Mouse (Mus musculus) kidney, embryonic 14.5 days (tissue): ENCODE data around the gene Ksr2. TPM values are rescaled to one million over a fixed set of nuclear protein-coding genes. Genes with fewer than 3 reads are reported as not detected.
"Not testable (repeated sequence)": the region's sequence is repeated elsewhere in the genome, so short reads cannot be mapped to it uniquely, and the experiment has no call there.

Experiments
- ATAC-seq: fragments of 200-750 bp; cut with Nextera tagmentation; 2 replicates; pipeline ENCODE4 v1.8.0; 2017; ENCODE audit warnings: moderate number of reproducible peaks, mild to moderate bottlenecking, moderate TSS enrichment, moderate library complexity; ENCODE audit not compliant: low FRiP score, low TSS enrichment
- H3K27ac ChIP-seq: fragments of 300-500 bp; sonication (generic); 2 replicates; pipeline ENCODE4 v1.5.1; 2014; ENCODE audit warnings: low read depth, mild to moderate bottlenecking, low read length, moderate library complexity, mixed read lengths
- H3K27me3 ChIP-seq: fragments of 300-500 bp; sonication (generic); 2 replicates; pipeline ENCODE4 v1.6.1; 2014; ENCODE audit warnings: mild to moderate bottlenecking, low read length; ENCODE audit not compliant: control insufficient read depth, insufficient read depth
- H3K36me3 ChIP-seq: fragments of 300-500 bp; sonication (generic); 2 replicates; pipeline ENCODE4 v1.6.1; 2014; ENCODE audit warnings: low read length, mixed read lengths; ENCODE audit not compliant: control insufficient read depth, insufficient read depth
- H3K4me1 ChIP-seq: fragments of 300-500 bp; sonication (generic); 2 replicates; pipeline ENCODE4 v1.6.1; 2014; ENCODE audit warnings: low read length, mixed read lengths; ENCODE audit not compliant: control insufficient read depth, insufficient read depth
- H3K4me2 ChIP-seq: fragments of 300-500 bp; sonication (generic); replicated peaks from 2 replicates; pipeline ENCODE4 v1.6.1; 2014; ENCODE audit warnings: low read depth, mild to moderate bottlenecking, low read length
- H3K4me3 ChIP-seq: fragments of 300-500 bp; sonication (generic); 2 replicates; pipeline ENCODE4 v1.5.1; 2014; ENCODE audit warnings: mild to moderate bottlenecking, low read length
- H3K9ac ChIP-seq: fragments of 300-500 bp; sonication (generic); 2 replicates; pipeline ENCODE4 v1.6.1; 2014; ENCODE audit warnings: low read depth, mild to moderate bottlenecking, low read length, moderate library complexity
- H3K9me3 ChIP-seq: fragments of 300-500 bp; sonication (generic); 2 replicates; pipeline ENCODE4 v1.6.1; 2016; ENCODE audit warnings: low read length; ENCODE audit not compliant: control insufficient read depth
- WGBS: fragments of 180-500 bp; shearing (Covaris S2); extraction: QIAGEN DNeasy Blood & Tissue Kit; methylation state at CpG from one replicate; pipeline ENCODE4 v1.1.7; 2014; 5-methylcytosine and 5-hydroxymethylcytosine counted together
- polyA plus RNA-seq: library from polyadenylated mRNA; unstranded; fragments of >200 nt; fragmentation: Nextera tagmentation; extraction: Ambion mirVana; gene quantifications from 2 replicates; pipeline ENCODE4 v1.2.1, GENCODE M21; 2014

Ksr2 gene
- polyA plus RNA-seq, 1 experiment from 2014 or later: 0.58 TPM

DNA sequence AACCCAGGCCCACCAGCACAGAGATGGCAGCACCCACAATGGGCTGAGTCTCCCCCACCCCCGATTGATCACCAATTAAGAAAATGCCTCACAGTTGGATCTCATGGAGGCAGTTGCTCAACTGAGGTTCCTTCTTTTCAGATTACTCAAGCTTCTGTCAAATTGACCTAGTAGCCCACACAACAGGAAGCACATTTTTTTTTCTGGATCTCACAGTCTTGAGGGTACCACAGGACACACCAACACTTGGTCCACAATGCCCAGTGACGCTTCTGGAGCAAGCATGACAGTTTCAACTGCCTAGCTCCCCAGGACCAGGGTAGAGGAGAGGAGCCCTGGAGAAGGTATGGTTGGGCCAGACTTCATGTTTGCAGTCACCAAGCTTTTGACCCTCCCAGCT, 3.6 kb downstream of the Ksr2 start:
- 83% methylated on average over 2 of the region's 2 CpGs for WGBS
- Histone ChIP-seq H3K9ac (no peak overlapping the region), H3K4me3 (no peak overlapping the region), H3K9me3 (no peaks in the 10 kb centered on the region), H3K36me3 (no peaks in the 10 kb centered on the region), H3K27ac (no peak overlapping the region), H3K4me1 (peaks cover 4% of the 10 kb centered on the region; the same call in 1 of the 2 replicates), H3K27me3 (peaks cover 25% of the 10 kb centered on the region), H3K4me2 (no peak overlapping the region)
- no peak for ATAC-seq

DNA sequence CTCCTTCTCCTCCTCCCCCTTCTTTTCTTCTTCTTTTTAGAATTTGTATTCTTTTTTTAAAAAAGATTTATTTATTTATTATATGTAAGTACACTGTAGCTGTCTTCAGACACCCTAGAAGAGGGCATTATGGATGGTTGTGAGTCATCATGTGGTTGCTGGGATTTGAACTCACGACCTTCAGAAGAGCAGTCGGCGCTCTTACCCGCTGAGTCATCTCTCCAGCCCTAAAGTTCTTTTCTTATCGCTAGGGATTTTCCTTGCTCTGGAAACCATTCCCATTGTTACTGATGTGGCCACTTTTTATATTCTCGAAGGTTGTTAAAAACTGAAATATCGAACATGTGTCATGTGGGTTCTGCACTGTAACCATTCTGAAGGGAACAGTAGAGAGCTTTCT, 19.7 kb downstream of the Ksr2 start:
- H3K9me3 ChIP-seq, H3K4me3 ChIP-seq, H3K27ac ChIP-seq, H3K36me3 ChIP-seq, H3K9ac ChIP-seq, H3K4me1 ChIP-seq, ATAC-seq, H3K4me2 ChIP-seq, H3K27me3 ChIP-seq: not testable (repeated sequence)
- WGBS: 88% methylated on average over 7 of the region's 7 CpGs

DNA sequence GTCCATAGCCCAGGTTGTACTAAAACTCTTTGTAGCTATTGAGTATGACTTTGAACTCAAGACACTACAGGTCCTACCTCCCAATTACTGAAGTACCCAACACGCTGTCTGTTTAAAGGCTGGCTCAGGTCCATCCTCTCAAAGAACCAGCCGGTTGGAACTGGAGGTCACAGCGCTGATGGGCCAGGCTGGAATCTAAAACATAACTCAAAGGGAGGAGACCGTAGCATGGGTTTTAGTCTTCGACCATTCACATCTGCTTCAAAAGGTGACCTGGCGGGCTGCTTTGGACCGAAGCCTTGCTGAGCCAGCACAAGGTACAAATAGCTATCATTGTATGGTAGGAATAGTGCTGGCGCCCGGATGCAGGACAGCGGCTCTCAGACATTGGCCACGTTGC, 26.5 kb downstream of the Ksr2 start:
- Histone ChIP-seq H3K9ac (no peak overlapping the region), H3K4me1 (no peaks in the 10 kb centered on the region), H3K9me3 (no peaks in the 10 kb centered on the region), H3K27me3 (no peaks in the 10 kb centered on the region), H3K36me3 (no peaks in the 10 kb centered on the region), H3K4me2 (no peak overlapping the region), H3K4me3 (no peak overlapping the region), H3K27ac (no peak overlapping the region)
- WGBS: 94% methylated on average over 11 of the region's 11 CpGs
- ATAC-seq: no peak

DNA sequence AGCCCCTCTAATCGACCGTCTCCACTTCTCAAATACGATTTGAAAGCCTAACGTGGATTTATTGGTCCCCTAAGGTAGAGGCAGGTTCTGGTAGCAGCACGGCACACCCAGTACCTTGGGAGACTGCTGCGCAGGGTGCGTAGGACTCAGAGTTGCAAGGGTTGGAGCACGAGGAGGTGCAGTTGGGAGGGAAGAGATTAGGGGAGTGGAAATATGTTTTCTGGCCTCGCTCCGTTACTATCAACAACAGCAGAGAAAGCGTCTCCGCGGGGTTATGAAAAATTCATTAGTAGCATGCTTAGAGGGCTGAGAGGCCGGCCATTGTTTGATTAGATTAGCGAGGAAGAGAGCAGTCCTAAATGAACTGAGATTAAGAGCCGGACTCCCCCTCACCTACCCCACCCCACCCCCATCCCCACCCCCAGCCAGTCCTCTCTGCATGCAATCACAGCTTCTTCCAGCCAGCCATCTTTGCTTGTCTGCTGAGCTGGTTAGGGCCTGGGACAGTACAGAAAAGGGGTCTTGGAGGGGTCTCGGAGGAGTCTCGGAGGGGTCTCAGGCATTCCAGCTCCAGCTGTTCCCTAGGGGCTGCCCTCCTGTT, 27.5 kb downstream of the Ksr2 start:
- H3K4me3 ChIP-seq: no peak overlapping the region
- WGBS: 60% methylated on average over 18 of the region's 18 CpGs

DNA sequence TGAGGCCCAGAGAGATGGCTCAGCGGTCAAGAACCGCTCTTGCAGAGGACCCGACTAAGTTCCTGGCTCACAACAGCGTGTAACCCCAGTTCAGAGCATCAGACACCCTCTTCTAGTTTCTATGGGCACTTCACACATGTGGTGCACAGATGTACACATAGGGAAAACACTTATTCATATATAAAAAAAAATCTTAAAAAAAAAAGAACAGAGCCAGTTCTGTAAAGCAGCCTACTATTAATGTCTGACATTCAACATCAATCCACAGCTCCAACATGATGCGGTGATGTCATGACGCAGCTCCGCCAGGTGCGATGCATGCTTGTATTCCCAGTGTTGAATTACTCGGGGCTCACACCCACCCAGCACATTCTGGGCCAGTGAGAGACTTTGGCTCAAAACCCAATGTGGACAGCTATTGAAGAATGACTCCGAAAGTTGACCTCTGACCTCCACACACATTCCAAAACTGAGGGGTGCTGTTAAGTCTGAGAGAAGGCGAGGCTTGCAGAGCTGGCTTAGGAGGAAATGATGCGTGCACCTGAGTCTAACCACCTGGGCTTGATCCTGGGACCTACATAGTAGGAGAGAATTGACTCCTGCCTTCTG, 28.5 kb downstream of the Ksr2 start:
- H3K4me1 ChIP-seq: no peaks in the 10 kb centered on the region
- ATAC-seq: no peak
- H3K27me3 ChIP-seq: no peaks in the 10 kb centered on the region
- 89% methylated on average over 12 of the region's 12 CpGs for WGBS
- no peak overlapping the region for H3K4me2 ChIP-seq
- H3K4me3 ChIP-seq: no peak overlapping the region
- no peak overlapping the region for H3K27ac ChIP-seq
- no peaks in the 10 kb centered on the region for H3K36me3 ChIP-seq
- no peak overlapping the region for H3K9ac ChIP-seq
- no peaks in the 10 kb centered on the region for H3K9me3 ChIP-seq

More for the DNA sequence above, 27.5 kb downstream of the Ksr2 start:
- Histone ChIP-seq H3K36me3 (no peaks in the 10 kb centered on the region), H3K9ac (no peak overlapping the region), H3K27ac (no peak overlapping the region), H3K4me1 (no peaks in the 10 kb centered on the region), H3K9me3 (no peaks in the 10 kb centered on the region), H3K27me3 (no peaks in the 10 kb centered on the region), H3K4me2 (no peak overlapping the region)
- ATAC-seq: no peak

DNA sequence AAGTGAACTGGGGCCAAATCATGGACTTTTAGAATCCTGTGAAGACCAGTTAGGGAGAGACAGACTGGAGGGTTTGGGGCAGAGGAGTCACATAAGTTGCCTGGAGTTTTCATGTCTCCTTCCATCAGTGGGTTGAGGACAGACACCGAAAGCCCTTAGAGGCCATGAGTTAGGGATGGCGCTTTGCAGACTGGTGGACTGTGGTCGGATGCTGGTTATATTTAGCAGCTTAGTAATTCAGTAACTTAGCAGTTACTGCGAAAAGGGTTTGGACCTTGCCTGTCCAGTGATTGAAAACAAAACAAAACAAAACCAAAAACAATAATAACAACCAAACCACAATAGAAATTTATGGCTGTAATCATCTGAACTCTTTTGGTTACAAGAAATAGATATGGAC, 29.3 kb downstream of the Ksr2 start:
- no peak overlapping the region for H3K4me2 ChIP-seq
- H3K9me3 ChIP-seq: no peaks in the 10 kb centered on the region
- no peaks in the 10 kb centered on the region for H3K27me3 ChIP-seq
- no peak overlapping the region for H3K27ac ChIP-seq
- no peak overlapping the region for H3K9ac ChIP-seq
- no peak for ATAC-seq
- 85% methylated on average over 4 of the region's 4 CpGs for WGBS
- H3K4me3 ChIP-seq: no peak overlapping the region
- no peaks in the 10 kb centered on the region for H3K36me3 ChIP-seq
- no peaks in the 10 kb centered on the region for H3K4me1 ChIP-seq

DNA sequence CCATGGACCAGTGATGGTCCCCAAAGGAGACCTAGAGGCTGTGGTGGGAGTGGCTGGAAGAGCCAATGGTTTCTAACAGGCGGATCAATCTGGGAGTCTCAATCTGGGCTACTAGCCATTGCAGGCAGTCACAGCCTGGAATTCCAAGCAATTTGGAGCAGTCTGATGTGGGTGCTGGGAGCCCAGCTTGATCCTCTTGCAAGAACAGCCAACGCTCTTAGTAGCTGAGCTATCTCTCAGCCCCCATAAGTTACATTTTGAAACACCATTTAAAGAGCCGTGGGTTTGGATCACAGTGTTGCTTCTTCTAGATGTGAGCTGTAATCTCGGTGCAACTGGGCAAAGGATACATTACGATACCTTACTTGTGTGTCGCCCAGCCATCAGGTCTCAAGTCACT, 30.1 kb downstream of the Ksr2 start:
- H3K27me3 ChIP-seq: no peaks in the 10 kb centered on the region
- H3K27ac ChIP-seq: no peak overlapping the region
- H3K9ac ChIP-seq: no peak overlapping the region
- no peak for ATAC-seq
- H3K4me2 ChIP-seq: no peak overlapping the region
- no peaks in the 10 kb centered on the region for H3K9me3 ChIP-seq
- WGBS: 89% methylated on average over 6 of the region's 6 CpGs
- no peaks in the 10 kb centered on the region for H3K36me3 ChIP-seq
- H3K4me1 ChIP-seq: no peaks in the 10 kb centered on the region
- H3K4me3 ChIP-seq: no peak overlapping the region

DNA sequence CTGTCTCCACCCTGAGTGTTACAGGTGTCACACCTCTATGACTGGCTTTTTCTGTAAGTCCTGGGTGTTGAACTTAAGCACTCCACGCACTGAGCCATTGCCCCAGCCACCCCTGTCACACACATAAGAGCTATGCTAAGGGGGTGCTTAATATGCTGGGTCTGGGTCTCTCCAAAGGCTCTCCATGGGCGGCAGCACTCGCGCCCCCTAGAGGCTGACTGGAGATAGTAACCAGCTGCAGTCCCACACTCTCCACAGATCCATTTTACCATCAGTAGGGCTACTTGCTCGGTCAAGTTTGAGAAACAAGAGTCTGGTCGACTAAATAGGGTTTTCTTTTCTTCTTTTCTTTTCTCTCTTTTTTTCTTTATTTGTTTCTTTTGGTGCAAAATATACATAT, 33.9 kb downstream of the Ksr2 start:
- no peak overlapping the region for H3K4me2 ChIP-seq
- WGBS: 39% methylated on average over 6 of the region's 6 CpGs
- H3K27ac ChIP-seq: no peak overlapping the region
- H3K9ac ChIP-seq: no peak overlapping the region
- H3K9me3 ChIP-seq: no peaks in the 10 kb centered on the region
- no peaks in the 10 kb centered on the region for H3K4me1 ChIP-seq
- no peak for ATAC-seq
- no peaks in the 10 kb centered on the region for H3K27me3 ChIP-seq
- H3K36me3 ChIP-seq: no peaks in the 10 kb centered on the region
- no peak overlapping the region for H3K4me3 ChIP-seq

DNA sequence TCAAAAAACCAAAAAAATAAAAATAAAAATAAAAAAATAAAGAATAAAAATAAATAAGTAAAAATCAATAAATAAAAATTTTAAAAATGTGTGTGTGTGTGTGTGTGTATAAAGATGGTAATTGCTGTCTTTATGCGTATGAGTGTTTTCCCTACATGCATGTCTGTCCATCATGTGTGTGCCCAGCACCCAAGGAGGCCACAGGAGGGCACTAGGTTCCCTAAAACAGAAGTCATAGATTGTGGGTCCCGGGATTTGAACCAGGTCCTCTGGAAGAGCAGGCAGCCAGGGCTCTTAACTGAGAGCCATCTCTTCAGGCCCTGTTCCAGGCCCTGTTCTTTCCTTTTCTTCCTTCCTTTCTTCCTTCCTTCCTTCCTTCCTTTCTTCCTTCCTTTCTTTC, 38.2 kb downstream of the Ksr2 start:
- no peak overlapping the region for H3K9ac ChIP-seq

More for the DNA sequence above, 38.2 kb downstream of the Ksr2 start:
- Histone ChIP-seq H3K4me1 (no peaks in the 10 kb centered on the region), H3K27ac (no peak overlapping the region), H3K4me2 (no peak overlapping the region), H3K36me3 (no peaks in the 10 kb centered on the region), H3K9me3 (no peaks in the 10 kb centered on the region), H3K27me3 (no peaks in the 10 kb centered on the region), H3K4me3 (no peak overlapping the region)
- 94% methylated on average over 2 of the region's 2 CpGs for WGBS
- ATAC-seq: no peak
